Mouse (Mus musculus): ENCODE data around the gene Slc16a12.

- TF ChIP-seq CTCF (conservative IDR thresholded peaks at IDR 0.05; ENCODE audit: insufficient read depth, insufficient read length, low read depth, low read length): no peak
- no peak for TF ChIP-seq POLR2A (IDR thresholded peaks at IDR 0.05; ENCODE audit: low read depth, low read length)
Measured at GRCm38 (mm10) chr19:34623781-34624180, 123.3 kb downstream of the Slc16a12 start.
